Mouse (Mus musculus) testis, postnatal 14 days (tissue): ENCODE results near the gene Pax7.
A peak's percentile ranks its signal among the peaks of the same experiment; 100 is the strongest.

Experiments
- DNase-seq: peaks from one replicate; pipeline ENCODE4 v3.0.0; 2021; ENCODE audit warnings: low spot score

Pax7 gene

GRCm38 (mm10) chr4:139810762-139811438, 22.4 kb downstream of the Pax7 start:
- DNase-seq, result no peak

- no peak for DNase-seq
Measured at GRCm38 (mm10) chr4:139809381-139809820, 23.9 kb downstream of the Pax7 start.

- no peak for DNase-seq
Measured at GRCm38 (mm10) chr4:139807820-139808219, 25.5 kb downstream of the Pax7 start.

GRCm38 (mm10) chr4:139807191-139807808, 26.0 kb downstream of the Pax7 start:
- DNase-seq, result no peak

- DNase-seq, result no peak
Measured at GRCm38 (mm10) chr4:139804896-139805295, 28.4 kb downstream of the Pax7 start.

- DNase-seq, result no peak
Measured at GRCm38 (mm10) chr4:139803981-139804380, 29.3 kb downstream of the Pax7 start.

- no peak for DNase-seq
Measured at GRCm38 (mm10) chr4:139799436-139800100, 33.8 kb downstream of the Pax7 start.

GRCm38 (mm10) chr4:139797344-139797743, 36.0 kb downstream of the Pax7 start:
- DNase-seq, result no peak

- DNase-seq, result no peak
Measured at GRCm38 (mm10) chr4:139796115-139796514, 37.2 kb downstream of the Pax7 start.

GRCm38 (mm10) chr4:139791168-139791567, 42.2 kb downstream of the Pax7 start:
- no peak for DNase-seq

GRCm38 (mm10) chr4:139789772-139790171, 43.6 kb downstream of the Pax7 start:
- peak; percentile 52 for DNase-seq

GRCm38 (mm10) chr4:139782926-139783467, 50.3 kb downstream of the Pax7 start:
- DNase-seq, result no peak

- DNase-seq, result no peak
Measured at GRCm38 (mm10) chr4:139771125-139771631, 62.1 kb downstream of the Pax7 start.

GRCm38 (mm10) chr4:139767823-139768222, 65.5 kb downstream of the Pax7 start:
- DNase-seq, result no peak

- no peak for DNase-seq
Measured at GRCm38 (mm10) chr4:139767115-139767718, 66.1 kb downstream of the Pax7 start.

GRCm38 (mm10) chr4:139761911-139762310, 71.4 kb downstream of the Pax7 start:
- peak; percentile 76 for DNase-seq

- DNase-seq, result no peak
Measured at GRCm38 (mm10) chr4:139760736-139761135, 72.6 kb downstream of the Pax7 start.

- no peak for DNase-seq
Measured at GRCm38 (mm10) chr4:139758512-139759340, 74.6 kb downstream of the Pax7 start.

- DNase-seq, result no peak
Measured at GRCm38 (mm10) chr4:139756931-139757330, 76.4 kb downstream of the Pax7 start.

- DNase-seq, result no peak
Measured at GRCm38 (mm10) chr4:139754148-139754710, 79.1 kb downstream of the Pax7 start.

GRCm38 (mm10) chr4:139750926-139751325, 82.4 kb downstream of the Pax7 start:
- no peak for DNase-seq
